Mouse (Mus musculus) bone marrow macrophage, adult 2 months (primary cell): Measurements from ENCODE around the gene Cubn.

Source experiments
- CTCF ChIP-seq: IDR thresholded peaks from 2 replicates; pipeline ENCODE4 v1.5.1; 2012; ENCODE audit warnings: low read depth, mild to moderate bottlenecking, low read length, moderate library complexity
- POLR2A ChIP-seq: IDR thresholded peaks from 2 replicates; pipeline ENCODE4 v1.6.1; 2012; ENCODE audit warnings: mild to moderate bottlenecking, low read depth, low read length, borderline replicate concordance

DNA sequence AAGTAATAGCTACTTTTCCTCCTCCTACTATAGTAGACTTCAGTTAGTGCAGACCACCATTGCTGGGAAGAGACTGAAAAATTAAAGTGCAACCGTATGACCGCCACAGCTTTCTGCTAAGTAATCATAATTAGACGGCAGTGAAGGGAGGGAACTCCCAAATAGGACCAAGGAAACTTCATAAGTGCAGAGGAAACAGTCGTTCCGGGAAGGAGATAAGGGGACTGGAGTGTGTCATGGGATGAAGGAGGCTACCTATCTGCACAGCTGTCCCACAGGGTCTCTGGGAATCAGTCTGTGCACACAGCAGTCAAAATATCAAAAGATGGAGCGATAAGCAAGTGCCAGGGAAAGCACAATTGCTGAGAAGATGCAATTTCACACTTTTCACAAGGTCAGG is 39.0 kb upstream of the Cubn start:
- TF ChIP-seq CTCF (no peak), POLR2A (no peak)
